Mouse (Mus musculus): ENCODE data around the gene Zfp14. TPM values are rescaled to one million over a fixed set of nuclear protein-coding genes. Genes with fewer than 3 reads are reported as not detected.

Zfp14 gene
- 1 to 10 TPM; 3.5 to 4.1 TPM for total RNA-seq (2021)
- long read RNA-seq, experiment 1, partial matches to known transcripts = 1 of 6 reads
- long read RNA-seq, experiment 1, other reads (novel, unspliced or antisense) = 4 of 6 reads
- long read RNA-seq, experiment 2, partial matches to known transcripts = 0 of 5 reads
- long read RNA-seq, experiment 2, other reads (novel, unspliced or antisense) = 5 of 5 reads

DNA sequence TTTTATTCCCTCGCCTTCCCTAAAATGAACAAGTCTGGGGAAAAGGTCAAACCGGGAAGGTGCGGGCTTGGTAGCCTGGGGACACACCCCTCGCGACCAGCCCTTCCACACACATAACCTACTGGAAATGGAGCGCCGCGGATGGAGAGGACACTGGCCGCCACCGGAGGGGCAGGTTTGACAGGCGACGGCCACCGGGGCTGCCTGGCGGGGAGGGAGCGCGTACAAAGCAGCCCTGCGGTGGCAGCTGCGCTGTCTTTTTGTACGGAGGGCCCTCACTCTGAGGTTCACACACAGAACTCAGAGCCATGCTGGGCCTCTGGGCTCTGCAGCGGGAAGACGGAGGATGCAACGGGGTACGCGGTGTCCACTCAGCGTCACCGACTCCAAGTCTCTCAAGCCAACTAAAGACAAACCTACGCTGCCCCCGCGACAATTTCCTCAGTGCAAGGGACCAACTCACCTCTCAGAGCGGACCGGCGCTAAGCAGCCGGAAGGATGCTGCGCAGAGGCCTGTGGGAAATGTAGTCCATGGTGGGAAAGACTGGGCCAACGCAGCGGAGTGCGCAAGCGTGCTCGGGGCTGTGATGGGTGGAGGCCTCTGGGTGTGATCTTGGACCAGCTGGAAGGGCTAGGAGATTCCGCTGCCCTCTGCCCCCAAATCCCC, at the start of gene Zfp14:
TSS of gene Zfp14 (minus strand) at position 499 of the 667 bp plus-strand sequence.
- peak; percentile 62 for DNase-seq (ENCODE audit: low spot score in 2 of 2)

GRCm38 (mm10) chr7:30099297-30099696, 48.1 kb upstream of the Zfp14 start:
- no peak for DNase-seq (ENCODE audit: low spot score in 2 of 2)

DNA sequence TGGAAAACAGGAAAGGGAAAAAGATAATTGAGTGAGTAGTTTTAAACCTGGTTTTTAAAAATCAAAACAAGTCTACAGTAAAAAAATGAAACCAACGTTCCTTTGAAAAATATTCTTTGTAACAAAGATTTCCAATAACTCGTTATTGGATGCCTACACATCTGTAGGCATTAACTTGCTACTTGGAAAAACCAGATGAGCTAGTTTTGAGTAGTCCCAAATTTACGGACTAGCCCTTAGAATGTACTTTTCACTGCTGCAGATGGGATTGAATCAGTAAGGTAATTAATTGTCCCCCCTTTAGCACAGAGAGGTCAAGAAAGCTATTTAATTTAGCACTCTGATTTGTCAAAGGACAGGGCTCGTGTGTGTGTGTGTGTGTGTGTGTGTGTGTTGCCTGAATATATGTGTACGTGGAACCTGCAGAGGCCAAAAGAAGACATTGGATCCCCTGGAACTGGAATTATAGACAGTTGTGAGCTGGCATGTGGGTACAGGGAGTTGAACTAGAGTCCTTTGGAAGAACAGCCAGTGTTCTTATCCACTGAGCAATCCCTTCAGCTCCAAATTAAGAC, 44.5 kb upstream of the Zfp14 start:
- DNase-seq (ENCODE audit: low spot score in 2 of 2) = no peak

DNA sequence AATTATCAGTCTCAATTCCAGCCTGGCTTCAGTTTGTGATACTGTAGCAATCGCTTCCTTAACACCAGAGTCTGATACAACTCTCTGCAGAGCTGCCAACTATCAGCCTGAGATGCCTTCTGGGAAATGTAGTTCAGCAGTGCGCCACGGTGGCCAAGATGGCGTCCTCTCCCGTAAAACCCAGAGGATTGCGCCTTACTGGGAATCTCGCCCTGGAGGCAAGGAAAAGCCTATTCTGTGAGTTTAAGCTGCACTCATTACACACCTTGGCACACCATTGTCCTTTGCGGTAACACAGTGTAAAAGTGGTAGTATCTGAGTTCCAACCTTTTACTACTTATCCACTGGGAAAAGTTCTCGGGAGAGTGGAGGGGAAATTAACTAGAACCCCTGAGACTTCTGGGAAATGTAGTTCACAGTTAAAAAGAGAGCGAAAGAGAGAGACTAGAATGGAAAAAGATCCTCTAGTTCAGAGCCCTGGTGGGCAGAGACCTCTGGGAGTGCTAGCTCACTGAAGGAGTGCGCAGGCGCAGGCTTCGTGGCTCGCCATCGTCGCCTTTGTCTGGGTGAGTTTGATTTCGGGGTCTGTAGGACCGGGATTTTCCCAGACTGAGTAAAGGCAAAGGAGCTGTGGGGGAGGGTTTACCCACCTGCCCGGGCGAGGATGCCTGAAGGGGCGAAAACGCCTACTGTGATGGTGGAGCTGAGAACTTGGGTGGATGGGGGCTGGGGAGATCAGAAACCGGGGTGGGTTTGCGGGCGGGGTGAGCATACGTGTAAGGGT, 43.7 kb upstream of the Zfp14 start, which contains the start of gene Zfp260:
TSS of gene Zfp260 (plus strand) at position 132 of the 784 bp plus-strand sequence.
- DNase-seq (ENCODE audit: low spot score in 2 of 2) = peak; percentile 61 to 81

DNA sequence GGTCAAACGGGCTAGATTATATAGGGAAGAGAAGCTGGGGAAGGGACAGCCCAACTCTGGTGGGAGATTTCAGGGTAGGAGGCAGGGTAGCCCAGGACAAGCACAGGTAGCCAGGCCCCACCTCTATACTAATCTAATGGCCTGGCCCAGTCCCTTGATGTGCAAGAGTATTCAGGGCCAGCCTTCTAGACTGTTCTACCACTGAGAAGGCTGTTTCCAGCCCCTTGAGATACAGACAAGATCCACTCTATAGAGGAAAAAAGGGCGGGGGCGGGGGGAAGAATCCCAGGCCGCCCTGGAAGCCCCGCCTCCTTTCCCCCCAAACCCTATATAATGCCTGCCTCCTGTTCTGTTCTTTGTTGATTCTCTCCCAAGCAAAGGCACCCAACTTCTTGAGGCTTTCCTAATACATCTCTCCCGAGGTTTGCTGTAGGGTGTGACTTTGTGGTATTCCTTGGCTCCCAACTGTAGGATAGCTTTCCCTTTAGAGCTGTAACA, 42.8 kb upstream of the Zfp14 start:
- DNase-seq (ENCODE audit: low spot score in 2 of 2) = no peak

DNA sequence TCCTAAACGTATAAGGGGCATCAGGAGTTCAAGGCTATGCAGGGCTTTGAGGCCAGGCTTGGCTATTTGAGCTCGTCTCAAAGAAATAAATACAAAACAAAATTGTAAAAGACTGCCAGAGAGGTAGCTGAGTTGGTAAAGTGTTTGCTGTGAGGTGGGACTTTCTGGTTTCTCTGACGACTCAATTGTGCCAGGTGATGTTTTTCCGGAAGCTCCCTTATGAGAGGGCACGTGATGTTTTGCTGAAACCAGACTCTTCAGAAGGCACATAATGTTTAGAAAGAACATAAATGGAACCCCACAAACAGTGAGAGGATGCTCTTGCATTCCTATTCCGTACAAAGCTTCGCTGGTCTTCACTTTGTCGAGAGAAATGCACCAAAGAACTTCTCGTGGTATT, 41.5 kb upstream of the Zfp14 start:
- no peak for DNase-seq (ENCODE audit: low spot score in 2 of 2)

- DNase-seq (ENCODE audit: low spot score in 2 of 2) = no peak
Measured at GRCm38 (mm10) chr7:30090970-30091585, 39.9 kb upstream of the Zfp14 start.

GRCm38 (mm10) chr7:30090092-30090969, 39.2 kb upstream of the Zfp14 start, which contains the start of the genes Gm26920 and Zfp566:
Gm26920 (minus strand) TSS chr7:30090410.
Zfp566 (minus strand) TSS chr7:30090527.
- DNase-seq (ENCODE audit: low spot score in 2 of 2) = peak; percentile 73 to 92

- DNase-seq (ENCODE audit: low spot score in 2 of 2) = no peak
Measured at GRCm38 (mm10) chr7:30089405-30089804, 38.2 kb upstream of the Zfp14 start.

GRCm38 (mm10) chr7:30086524-30086923, 35.3 kb upstream of the Zfp14 start:
- no peak for DNase-seq (ENCODE audit: low spot score in 2 of 2)

DNA sequence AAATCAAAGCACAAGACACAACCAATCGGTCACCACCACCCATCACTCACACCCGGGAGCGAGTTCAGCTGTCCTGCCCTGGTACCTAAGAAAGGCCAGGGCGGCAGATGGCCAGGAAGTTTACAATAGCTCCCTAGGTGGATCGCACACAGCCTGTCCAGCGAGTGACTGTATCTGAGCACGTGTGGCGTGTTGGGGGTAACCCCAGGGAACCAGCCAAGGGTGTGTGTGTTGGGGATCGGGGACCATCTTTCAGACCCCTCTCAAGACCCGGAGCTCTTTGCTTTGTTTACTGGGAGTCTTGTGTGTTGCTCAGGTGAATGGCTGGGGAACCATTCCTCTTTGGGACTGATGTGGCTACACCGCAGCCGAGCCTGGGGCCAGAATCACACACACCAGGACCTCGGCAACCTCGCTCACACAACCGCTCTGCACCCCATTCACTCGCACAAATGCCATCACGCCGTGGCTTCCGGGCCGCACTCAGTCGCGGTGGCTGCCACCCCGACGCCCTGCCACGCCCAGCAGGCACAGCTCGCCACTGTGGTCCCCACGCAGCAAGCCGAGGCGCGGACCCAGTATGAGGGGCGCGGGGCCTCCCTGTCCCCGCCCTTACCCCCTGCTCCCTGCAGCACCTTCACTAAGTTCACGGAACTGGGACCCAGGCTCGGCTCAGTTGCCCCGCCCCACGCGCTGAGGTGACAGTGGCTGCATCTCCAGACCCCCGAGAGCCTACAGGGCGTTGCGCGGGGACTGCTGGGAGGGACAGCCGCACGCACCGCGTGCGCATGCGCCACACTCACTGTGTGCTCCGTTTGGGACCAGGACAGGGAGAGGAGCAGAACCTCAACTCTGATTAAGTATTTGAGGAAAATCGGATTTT, 21.2 kb upstream of the Zfp14 start, which contains the start of gene Zfp82:
TSS of gene Zfp82 (minus strand) at position 755 of the 883 bp plus-strand sequence.
- peak; percentile 61 for DNase-seq (ENCODE audit: low spot score in 2 of 2)

DNA sequence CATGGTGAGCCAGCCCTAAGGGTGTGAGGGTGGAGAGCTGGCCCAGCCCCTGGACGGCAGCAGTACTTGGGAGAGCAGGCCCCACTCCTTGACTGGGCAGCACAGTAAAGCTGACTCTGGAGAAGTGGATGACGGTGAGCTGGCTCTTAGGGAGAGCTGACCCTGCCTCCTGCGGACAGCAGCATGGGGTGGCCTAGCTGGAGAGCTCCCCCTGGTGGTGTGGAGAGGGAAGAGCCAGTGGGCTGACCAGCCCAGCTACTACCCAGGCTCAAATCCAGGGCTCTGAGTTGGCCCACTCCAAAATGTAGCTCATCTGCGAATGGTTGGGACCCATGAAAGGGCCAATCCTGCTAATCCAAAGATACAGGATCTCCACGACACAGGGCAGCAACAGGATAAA, 13.4 kb upstream of the Zfp14 start:
- no peak for DNase-seq (ENCODE audit: low spot score in 2 of 2)

DNA sequence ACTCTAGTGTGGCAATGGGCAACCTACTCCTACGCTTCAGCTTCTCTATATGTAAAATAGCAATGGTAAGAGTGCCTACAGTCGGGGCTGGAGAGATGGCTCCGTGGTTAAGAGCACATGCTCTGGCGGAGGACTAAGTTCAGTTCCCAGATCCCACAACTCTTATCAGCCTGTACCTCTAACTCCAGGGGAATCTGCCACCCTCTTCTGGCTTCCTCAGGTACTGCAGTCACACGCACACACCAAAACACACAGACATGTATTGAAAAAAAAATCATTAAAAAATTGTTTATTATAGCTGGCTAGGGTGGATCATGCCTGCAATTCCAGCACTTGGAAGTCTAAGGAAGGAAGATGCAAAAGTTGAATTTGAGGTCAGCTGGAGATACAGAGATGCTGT, 11.3 kb upstream of the Zfp14 start:
- DNase-seq (ENCODE audit: low spot score in 2 of 2) = no peak

DNA sequence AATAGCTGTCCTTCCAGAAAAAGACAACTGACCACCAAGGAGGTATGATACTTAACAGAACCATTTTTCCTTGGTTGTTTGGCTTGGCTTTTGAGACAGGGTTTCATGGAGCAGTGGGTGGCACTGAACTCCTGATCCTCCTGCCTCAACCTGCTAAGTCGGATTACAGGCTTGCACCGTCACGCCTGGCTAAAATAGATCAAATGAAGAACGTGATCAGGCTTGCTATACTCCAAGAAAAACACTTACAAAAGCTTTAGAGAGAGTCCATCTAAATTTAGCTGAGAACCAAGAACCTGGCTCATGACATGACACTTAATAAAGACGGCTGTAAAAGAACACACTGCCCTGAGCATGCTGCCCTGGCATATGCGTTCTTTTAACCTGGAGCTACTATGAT, 9.2 kb upstream of the Zfp14 start:
- DNase-seq (ENCODE audit: low spot score in 2 of 2) = no peak

- DNase-seq (ENCODE audit: low spot score in 2 of 2) = no peak
Measured at GRCm38 (mm10) chr7:30053591-30053990, 2.4 kb upstream of the Zfp14 start.

DNA sequence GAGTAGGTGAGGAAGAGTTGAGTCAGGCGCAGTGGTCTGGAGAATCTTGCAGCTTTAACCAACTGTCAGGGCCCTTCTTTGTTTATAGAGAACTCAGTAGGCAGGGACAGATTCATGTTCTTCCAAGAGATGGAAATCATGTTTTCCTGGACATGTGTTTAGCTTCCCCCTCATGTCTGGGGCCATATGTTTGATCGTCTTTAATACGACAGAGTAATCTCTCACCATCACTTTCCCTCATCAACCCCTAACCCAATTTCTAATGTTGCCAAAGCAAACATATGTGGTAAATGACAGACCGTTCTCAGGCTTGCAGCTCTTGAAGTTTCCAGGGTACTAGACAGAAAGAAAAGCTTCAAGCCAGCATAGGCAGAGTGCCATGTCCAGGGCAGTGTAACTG, 3.1 kb downstream of the Zfp14 start:
- DNase-seq (ENCODE audit: low spot score in 2 of 2) = no peak

GRCm38 (mm10) chr7:30044354-30044753, 6.8 kb downstream of the Zfp14 start:
- no peak for DNase-seq (ENCODE audit: low spot score in 2 of 2)

GRCm38 (mm10) chr7:30034331-30034730, 16.8 kb downstream of the Zfp14 start:
- no peak for DNase-seq (ENCODE audit: low spot score in 2 of 2)

DNA sequence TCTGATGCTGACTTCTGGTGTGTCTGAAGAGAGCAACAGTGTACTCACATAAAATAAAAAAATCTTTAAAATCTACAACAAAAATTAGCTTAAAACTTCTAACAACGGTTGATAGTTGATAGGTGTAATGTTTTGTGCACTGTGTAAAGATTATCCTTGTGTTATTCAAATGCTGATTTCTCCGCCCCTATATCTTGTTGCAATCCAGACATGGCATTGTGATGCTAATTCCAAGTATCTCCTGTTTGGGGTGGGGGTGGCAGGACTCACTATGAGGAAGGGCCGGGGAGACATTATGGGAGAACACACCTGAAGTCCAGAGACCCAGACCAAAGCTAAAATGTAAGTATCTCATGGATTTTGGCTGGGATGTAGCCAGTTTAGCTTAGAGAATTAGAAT, 19.8 kb downstream of the Zfp14 start:
- DNase-seq (ENCODE audit: low spot score in 2 of 2) = no peak

Measured in adrenal gland, postnatal 4 days (tissue).